Mouse (Mus musculus): Measurements from ENCODE around the gene Ttc23. TPM values are rescaled to one million over a fixed set of nuclear protein-coding genes. Genes with fewer than 3 reads are reported as not detected.

The Ttc23 gene
- total RNA-seq, 2 experiments from 2014 or later, result 7.1 to 10.3 TPM

DNA sequence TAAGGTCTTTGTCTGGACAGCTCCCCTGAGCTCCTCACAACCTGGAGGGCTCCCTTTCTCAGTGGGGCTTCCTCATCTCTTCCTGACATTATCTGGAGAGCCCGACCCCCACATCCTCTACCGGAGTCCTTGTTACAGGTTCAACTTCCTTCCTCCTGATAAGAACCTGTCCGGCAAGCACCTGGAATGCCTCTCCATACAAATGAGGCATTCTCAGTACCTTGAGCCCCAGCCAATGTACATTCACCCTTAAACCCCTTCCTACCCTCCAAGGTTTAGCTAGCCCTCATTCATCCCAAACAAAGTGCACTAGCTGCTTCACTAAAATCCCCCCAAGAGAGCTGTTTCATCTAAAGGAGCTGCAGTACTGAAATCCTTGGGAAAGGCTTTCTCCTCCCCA is 128.4 kb downstream of the Ttc23 start:
- intact Hi-C loops (cut with DNase I), result no loop called here
- no peak for DNase-seq (ENCODE audit: low spot score in 2 of 2)

DNA sequence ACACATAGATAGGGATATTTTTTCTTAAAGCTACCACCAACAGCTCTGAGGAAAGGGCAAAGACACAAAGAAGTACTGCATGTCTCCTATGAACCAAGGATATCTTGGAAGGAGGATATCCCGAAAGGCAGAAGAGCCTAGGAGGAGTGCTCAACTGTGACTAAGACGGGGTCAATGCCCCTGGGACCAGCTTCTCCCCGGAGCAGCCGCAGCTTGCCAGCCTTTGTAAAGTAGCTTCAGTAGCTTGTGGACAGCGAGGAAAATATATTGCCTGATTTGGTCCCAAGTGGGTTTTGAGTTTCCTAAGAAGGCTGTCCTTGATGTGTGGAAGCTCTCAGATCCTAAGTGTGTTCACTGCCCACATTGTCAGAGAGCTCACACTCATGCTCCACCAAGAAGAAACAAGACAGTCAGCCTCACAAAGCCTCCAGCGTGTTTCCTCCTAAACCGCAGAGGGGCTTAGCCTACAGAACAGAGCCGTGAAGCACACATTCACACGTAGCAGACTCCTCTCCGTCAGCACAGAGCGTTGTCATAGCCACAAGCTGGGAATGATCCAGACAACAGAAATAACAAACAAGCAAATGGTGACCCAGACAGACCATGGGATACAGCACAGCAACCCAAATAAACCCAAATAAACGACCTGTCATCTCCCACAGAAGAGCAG is 129.6 kb downstream of the Ttc23 start:
- intact Hi-C loops (cut with DNase I), result no loop called here
- peak in 1 of 2 experiments; percentile 14 for DNase-seq (ENCODE audit: low spot score in 2 of 2)

DNA sequence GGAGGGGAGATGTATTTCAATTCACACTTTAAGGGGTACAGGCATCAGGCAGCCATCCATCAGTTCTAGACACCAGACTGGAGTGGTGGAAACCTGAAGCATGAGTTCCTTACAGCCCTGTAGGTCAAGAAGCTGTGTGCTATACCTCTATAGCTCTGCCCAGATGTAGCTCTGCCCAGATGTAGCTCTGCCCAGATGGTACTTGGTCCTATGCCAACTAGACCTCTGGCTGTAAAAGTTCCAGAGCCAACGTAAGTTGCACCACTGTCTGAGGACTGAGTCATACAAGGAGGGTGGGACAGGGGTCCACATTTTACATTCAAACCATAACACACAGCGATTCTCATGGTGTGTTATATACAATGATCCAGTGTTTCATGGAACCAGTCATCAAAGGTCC is 140.7 kb downstream of the Ttc23 start:
- no peak for DNase-seq (ENCODE audit: low spot score in 2 of 2)
- intact Hi-C loops (cut with DNase I), result loop anchor here (2.0 to 5.0 kb wide), 3 partner anchors 163 to 569 kb away; no protein-coding TSS in a partner anchor

DNA sequence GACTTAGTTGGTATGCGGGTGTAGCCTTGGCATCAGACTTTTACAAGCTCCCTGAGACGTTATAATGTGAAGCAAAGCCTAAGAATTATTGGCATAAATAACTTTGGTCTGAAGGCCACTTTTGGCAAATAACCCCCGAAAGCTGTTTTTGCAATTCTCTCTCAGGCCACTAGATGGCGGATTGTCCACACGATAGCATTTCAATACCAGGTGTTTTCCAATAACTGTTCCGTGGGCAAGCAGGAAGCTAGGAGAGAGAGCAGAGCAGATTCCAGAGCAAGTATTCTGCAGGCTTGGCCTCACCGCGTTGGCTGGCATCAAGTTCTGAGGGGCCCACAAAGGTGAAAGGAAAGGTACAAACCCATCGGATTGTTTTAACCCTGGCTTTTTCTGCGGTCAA is 141.5 kb downstream of the Ttc23 start:
- intact Hi-C loops (cut with DNase I), result loop anchor here (2.0 to 5.0 kb wide), 3 partner anchors 162 to 568 kb away; no protein-coding TSS in a partner anchor
- peak; percentile 67 to 79 for DNase-seq (ENCODE audit: low spot score in 2 of 2)

DNA sequence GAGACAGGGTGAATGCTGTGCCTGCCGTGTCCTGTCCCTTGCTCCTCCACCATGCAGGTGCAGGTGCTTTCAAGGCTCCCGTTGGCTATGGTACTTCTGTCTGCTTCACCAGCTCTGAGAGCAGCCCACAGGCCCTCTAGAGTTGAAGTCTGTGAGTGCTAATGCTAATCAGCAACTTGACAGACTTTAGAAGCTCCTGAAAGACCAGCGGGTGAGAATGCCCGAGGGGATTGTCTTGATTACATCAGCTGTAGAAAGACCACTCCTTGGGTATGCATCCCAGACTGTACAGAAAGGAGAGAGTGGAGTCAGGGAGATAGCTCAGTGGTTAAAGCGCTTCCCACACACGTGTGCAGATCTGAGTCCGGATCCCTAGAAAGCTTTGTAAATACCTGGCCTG is 144.0 kb downstream of the Ttc23 start:
- DNase-seq (ENCODE audit: low spot score in 2 of 2), result no peak
- intact Hi-C loops (cut with DNase I), result no loop called here

DNA sequence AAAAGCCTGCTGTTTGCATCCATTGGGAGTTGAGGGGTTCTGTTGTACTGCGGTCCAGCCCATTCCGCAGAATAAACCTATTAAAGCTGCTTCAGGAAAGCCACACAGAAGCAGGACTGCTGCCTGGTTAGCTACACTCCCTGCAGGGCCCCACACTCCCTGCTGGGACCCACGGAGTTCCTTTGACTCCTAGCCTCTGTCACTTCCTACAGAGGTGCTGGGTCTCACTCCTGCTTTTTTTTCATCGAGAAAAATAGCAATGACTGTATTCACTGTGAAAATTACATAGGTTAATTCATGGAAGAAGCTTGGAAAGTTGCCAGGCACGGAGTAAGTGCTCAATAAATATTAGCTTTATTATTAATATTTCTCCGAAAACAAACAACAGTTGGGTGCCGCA is 146.2 kb downstream of the Ttc23 start:
- no peak for DNase-seq (ENCODE audit: low spot score in 2 of 2)

DNA sequence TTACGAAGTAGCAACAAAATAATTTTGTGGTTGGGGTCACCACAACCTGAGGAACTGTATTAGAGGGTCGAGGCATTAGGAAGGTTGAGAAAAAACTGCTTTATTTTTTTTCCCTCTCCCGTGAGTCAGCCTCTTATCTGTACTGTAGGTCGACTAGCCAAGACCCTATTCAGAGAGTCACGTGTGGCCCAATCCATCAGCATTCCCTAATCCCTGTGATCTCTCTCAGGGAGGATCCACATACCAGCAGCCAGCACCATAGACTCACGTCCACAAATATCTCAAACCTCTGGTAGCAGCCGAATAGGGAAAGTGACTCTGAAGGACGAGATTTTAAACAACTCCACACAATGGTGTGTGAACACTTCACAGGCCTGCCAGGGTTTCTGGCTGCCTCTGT is 149.9 kb downstream of the Ttc23 start:
- intact Hi-C loops (cut with DNase I), result no loop called here
- no peak for DNase-seq (ENCODE audit: low spot score in 2 of 2)

More for the DNA sequence above, 146.2 kb downstream of the Ttc23 start:
- intact Hi-C loops (cut with DNase I), result no loop called here

DNA sequence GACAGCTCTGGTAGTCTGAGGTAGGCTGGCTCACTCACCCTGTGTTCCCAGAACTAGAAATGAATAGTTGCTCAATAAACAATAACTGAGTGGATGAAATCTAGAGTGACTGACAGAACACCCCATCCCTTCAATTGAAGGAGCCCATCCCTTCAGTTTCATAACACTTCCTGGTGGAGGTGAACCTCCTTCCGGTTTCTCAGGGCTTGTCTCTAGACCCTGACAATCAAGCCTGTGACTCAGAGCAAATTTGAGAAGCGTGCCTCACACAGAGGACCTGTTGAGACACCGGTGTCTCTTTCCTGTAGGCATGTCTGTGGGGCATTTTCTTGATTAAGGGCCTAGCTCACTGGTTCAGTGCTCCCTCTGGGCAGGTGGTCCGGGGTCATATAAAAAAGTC is 151.3 kb downstream of the Ttc23 start:
- intact Hi-C loops (cut with DNase I), result no loop called here
- DNase-seq (ENCODE audit: low spot score in 2 of 2), result no peak

DNA sequence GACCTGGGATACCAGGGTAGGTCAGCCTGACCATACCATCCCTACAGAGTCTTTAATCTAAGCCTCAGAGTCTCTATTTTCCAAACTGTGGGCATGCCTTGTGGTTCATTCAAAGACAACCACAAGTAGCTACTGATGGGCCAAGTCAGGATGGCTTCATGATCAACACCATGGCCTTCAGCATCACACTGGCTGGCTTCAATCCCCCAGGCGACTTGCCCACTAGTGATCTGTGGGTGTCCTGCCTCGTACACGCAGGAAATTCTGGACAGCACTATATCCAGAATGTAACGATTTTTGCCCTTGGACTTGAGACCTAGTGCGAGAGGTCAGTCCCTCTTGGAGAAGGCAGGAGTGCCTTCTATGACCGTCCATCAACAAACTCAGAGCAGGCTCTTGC is 153.3 kb downstream of the Ttc23 start:
- intact Hi-C loops (cut with DNase I), result loop anchor here (5.0 kb wide), 1 partner anchor 502 kb away; no protein-coding TSS in a partner anchor

DNA sequence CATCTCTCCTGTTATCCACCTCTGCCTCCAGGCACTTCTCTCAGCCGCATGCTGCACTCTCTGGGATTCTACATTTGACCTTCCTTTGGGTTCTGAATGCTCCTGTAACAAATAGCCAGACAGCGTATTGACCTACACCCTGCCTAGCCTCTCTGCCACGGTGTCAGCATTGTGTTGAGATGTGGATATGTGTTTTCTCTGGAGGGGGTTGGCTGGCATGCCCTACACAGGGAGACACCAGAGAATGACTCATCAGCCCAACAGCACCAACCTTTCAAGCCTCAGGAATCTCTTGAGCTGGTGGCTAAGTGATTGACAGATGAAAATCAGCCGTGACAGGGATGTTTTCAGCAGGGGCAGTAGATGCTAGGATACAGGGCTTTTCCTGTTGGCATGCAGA is 153.8 kb downstream of the Ttc23 start:
- no peak for DNase-seq (ENCODE audit: low spot score in 2 of 2)
- intact Hi-C loops (cut with DNase I), result loop anchor here (5.0 kb wide), 1 partner anchor 501 kb away; no protein-coding TSS in a partner anchor

More for the DNA sequence above, 153.3 kb downstream of the Ttc23 start:
- DNase-seq (ENCODE audit: low spot score in 2 of 2), result no peak

DNA sequence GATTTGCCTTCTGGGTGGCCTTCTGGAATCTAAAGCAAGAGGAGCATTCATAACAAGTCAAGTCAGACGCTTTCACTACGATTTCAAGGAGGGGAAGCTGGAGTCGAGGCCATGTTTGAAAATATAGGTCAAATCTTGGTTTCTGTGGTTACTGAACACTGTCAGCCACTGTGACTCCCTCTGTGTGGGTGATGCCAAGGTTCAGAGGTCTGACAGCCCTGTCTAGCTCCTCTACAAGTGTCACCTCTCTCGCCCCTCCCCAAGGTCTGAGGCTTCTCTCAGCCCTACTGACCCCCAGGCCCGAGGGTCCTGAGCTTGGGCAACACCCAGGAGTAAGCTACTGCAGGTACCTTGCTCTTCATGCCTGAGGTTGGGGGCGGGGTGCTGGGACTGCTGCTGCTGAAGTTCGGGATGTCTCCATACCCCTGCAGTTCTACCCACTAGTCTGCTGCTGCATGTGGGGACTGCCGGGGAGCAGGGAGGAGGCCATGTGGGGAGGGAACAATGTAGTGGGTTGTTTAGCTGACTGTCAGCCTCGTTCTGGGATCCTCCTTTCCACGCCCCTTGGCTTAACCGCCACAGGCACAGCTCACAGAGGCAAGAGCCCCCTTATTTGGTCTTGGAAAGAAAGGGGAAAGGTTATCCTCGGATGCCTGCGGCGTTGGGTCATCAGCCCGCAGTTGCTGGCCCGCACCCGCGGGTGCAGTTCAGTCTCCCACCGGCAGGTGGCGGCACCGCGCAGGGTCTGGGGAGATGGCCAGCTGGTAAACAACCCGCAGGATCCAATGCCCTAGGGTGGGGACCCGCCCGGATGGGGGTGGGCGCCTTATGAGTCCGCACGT is 156.0 kb downstream of the Ttc23 start:
- intact Hi-C loops (cut with DNase I), result loop anchor here (1.0 to 5.0 kb wide), 3 partner anchors 148 to 499 kb away; no protein-coding TSS in a partner anchor
- peak; percentile 74 to 80 for DNase-seq (ENCODE audit: low spot score in 2 of 2)

DNA sequence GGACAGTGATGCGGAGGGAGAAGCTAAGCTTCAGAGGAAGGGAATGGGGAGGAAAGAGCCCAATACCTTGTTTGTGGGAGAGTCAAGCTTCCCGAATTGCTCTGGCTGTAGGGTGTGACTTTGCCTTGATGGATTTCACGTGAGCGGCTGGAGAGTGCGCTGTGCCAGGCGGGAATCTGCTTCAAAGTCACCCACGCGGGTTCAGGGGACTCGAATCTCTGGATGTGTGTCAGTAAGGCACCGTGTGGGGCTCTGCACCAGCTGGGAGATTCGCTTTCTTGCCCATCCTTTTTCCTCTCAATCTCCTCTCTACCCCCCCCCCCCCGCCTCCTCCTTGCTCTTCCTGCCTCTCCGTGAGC is 156.6 kb downstream of the Ttc23 start:
- intact Hi-C loops (cut with DNase I), result loop anchor here (1.0 to 5.0 kb wide), 3 partner anchors 147 to 498 kb away; no protein-coding TSS in a partner anchor
- no peak for DNase-seq (ENCODE audit: low spot score in 2 of 2)

Small RNA genes lying within 50 kb of the gene (microRNA-seq; reads per million reads assigned to microRNA genes)
- 0 reads per million in 2 experiments for gene Gm23844

Other genes with a start within 250 kb of the Ttc23 start
- gene Lrrc28, start 2.1 kb upstream of the Ttc23 start, total RNA-seq (2021), result 10 to 100 TPM; 33.8 to 36.8 TPM
- gene Synm, start 112.3 kb downstream of the Ttc23 start, total RNA-seq (2021), result 10 to 100 TPM; 16.8 to 17.6 TPM

Data from left cerebral cortex, postnatal 25 days (tissue).